Mouse (Mus musculus) neural tube, embryonic 13.5 days (tissue): ENCODE data around the gene Mapkapk2. TPM values are rescaled to one million over a fixed set of nuclear protein-coding genes. Genes with fewer than 3 reads are reported as not detected.

Experiments
- ATAC-seq: fragments of 200-750 bp; cut with Nextera tagmentation; 2 replicates; pipeline ENCODE4 v1.8.0; 2017; ENCODE audit warnings: low read depth, mild to moderate bottlenecking, moderate TSS enrichment, moderate library complexity
- H3K27ac ChIP-seq: fragments of 300-500 bp; sonication (generic); replicated peaks from 2 replicates; pipeline ENCODE4 v1.5.1; 2015; ENCODE audit warnings: moderate library complexity, mild to moderate bottlenecking, inconsistent platforms
- H3K27me3 ChIP-seq: fragments of 300-500 bp; sonication (generic); 2 replicates; pipeline ENCODE4 v1.6.1; 2015; ENCODE audit warnings: mild to moderate bottlenecking, inconsistent platforms
- H3K36me3 ChIP-seq: fragments of 300-500 bp; sonication (generic); 2 replicates; pipeline ENCODE4 v1.6.1; 2015; ENCODE audit warnings: mild to moderate bottlenecking, inconsistent platforms
- H3K4me1 ChIP-seq: fragments of 300-500 bp; sonication (generic); replicated peaks from 2 replicates; pipeline ENCODE4 v1.6.1; 2015; ENCODE audit warnings: inconsistent platforms
- H3K4me2 ChIP-seq: fragments of 300-500 bp; sonication (generic); 2 replicates; pipeline ENCODE4 v1.6.1; 2015; ENCODE audit warnings: inconsistent platforms, mild to moderate bottlenecking, moderate library complexity
- H3K4me3 ChIP-seq: fragments of 300-500 bp; sonication (generic); 2 replicates; pipeline ENCODE4 v1.5.1; 2015; ENCODE audit warnings: mild to moderate bottlenecking, inconsistent platforms
- H3K9ac ChIP-seq: fragments of 300-500 bp; sonication (generic); 2 replicates; pipeline ENCODE4 v1.6.1; 2015; ENCODE audit warnings: moderate library complexity, mild to moderate bottlenecking, inconsistent platforms
- H3K9me3 ChIP-seq: fragments of 300-500 bp; sonication (generic); 2 replicates; pipeline ENCODE4 v1.6.1; 2016; ENCODE audit warnings: inconsistent platforms
- WGBS: fragments of 180-500 bp; shearing (Covaris S2); methylation state at CpG from one replicate; pipeline ENCODE4 v1.1.7; 2015; 5-methylcytosine and 5-hydroxymethylcytosine counted together
- polyA plus RNA-seq: library from polyadenylated mRNA; unstranded; fragments of >200 nt; fragmentation: Nextera tagmentation; extraction: Ambion mirVana; gene quantifications from 2 replicates; pipeline ENCODE4 v1.2.1, GENCODE M21; 2015

Gene Mapkapk2
- polyA plus RNA-seq, 1 experiment from 2014 or later = 22.7 TPM

- H3K9me3 ChIP-seq = no peaks in the 10 kb centered on the region
- H3K36me3 ChIP-seq = no peaks in the 10 kb centered on the region
- H3K27ac ChIP-seq = no peak overlapping the region
- no peak overlapping the region for H3K9ac ChIP-seq
- no peak for ATAC-seq
- 71% methylated on average over 11 of the region's 11 CpGs for WGBS
- peaks cover 94% of the 10 kb centered on the region for H3K4me1 ChIP-seq
- no peak overlapping the region for H3K4me2 ChIP-seq
- H3K27me3 ChIP-seq = no peaks in the 10 kb centered on the region
- H3K4me3 ChIP-seq = no peak overlapping the region
These were observed 9.1 kb downstream of the Mapkapk2 start for GRCm38 (mm10) chr1:131088547-131088946.

GRCm38 (mm10) chr1:131086907-131087306 lies 10.7 kb downstream of the Mapkapk2 start:
- WGBS = 32% methylated on average over 7 of the region's 7 CpGs
- Histone ChIP-seq H3K27me3 (no peaks in the 10 kb centered on the region), H3K4me1 (peaks cover 92% of the 10 kb centered on the region), H3K4me2 (peak overlapping the region; percentile 24; the same call in 1 of the 2 replicates), H3K4me3 (no peak overlapping the region), H3K36me3 (no peaks in the 10 kb centered on the region), H3K9ac (no peak overlapping the region), H3K9me3 (no peaks in the 10 kb centered on the region), H3K27ac (peak overlapping the region; percentile 69)
- no peak for ATAC-seq

GRCm38 (mm10) chr1:131085957-131086739 lies 11.5 kb downstream of the Mapkapk2 start:
- no peaks in the 10 kb centered on the region for H3K27me3 ChIP-seq
- peak; percentile 41; the same call in 1 of the 2 replicates for ATAC-seq
- no peaks in the 10 kb centered on the region for H3K9me3 ChIP-seq
- H3K36me3 ChIP-seq = no peaks in the 10 kb centered on the region
- H3K4me2 ChIP-seq = peak overlapping the region; percentile 24; the same call in 1 of the 2 replicates
- no peak overlapping the region for H3K9ac ChIP-seq
- no peak overlapping the region for H3K4me3 ChIP-seq
- H3K27ac ChIP-seq = peak overlapping the region; percentile 69
- H3K4me1 ChIP-seq = peaks cover 93% of the 10 kb centered on the region
- 13% methylated on average over 4 of the region's 4 CpGs for WGBS

DNA sequence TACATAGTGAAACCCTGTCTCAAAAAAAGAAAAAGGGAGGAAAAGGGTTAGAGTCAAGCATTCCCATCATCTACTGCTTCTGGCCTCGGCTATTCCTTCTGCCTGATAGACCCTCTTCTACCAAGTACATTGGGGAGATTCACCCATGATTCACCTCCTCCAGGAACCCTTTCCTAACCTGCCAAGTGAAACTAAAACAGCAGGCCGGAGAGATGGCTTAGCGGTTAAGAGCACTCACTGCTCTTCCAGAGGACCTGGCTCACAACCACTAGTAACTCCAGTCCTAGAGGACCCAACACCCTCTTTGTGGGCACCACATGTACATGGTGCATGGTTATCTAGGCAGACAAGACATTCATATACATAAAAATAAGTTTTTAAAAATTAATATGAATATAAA lies 12.4 kb downstream of the Mapkapk2 start:
- Histone ChIP-seq H3K4me2 (no peak overlapping the region), H3K4me1 (peaks cover 90% of the 10 kb centered on the region), H3K27ac (0 out of 2 replicates have a peak overlapping the region, but pooled peaks have one; percentile 24), H3K9me3 (no peaks in the 10 kb centered on the region), H3K4me3 (no peak overlapping the region), H3K36me3 (no peaks in the 10 kb centered on the region), H3K27me3 (no peaks in the 10 kb centered on the region), H3K9ac (no peak overlapping the region)
- no peak for ATAC-seq
- WGBS = 70% methylated on average over 3 of the region's 3 CpGs

GRCm38 (mm10) chr1:131084289-131084688 lies 13.3 kb downstream of the Mapkapk2 start:
- no peaks in the 10 kb centered on the region for H3K36me3 ChIP-seq
- 31% methylated on average over 8 of the region's 8 CpGs for WGBS
- no peaks in the 10 kb centered on the region for H3K9me3 ChIP-seq
- no peak overlapping the region for H3K4me2 ChIP-seq
- H3K27me3 ChIP-seq = no peaks in the 10 kb centered on the region
- peaks cover 90% of the 10 kb centered on the region for H3K4me1 ChIP-seq
- no peak for ATAC-seq
- 0 out of 2 replicates have a peak overlapping the region, but pooled peaks have one; percentile 18 for H3K27ac ChIP-seq
- no peak overlapping the region for H3K4me3 ChIP-seq
- no peak overlapping the region for H3K9ac ChIP-seq

DNA sequence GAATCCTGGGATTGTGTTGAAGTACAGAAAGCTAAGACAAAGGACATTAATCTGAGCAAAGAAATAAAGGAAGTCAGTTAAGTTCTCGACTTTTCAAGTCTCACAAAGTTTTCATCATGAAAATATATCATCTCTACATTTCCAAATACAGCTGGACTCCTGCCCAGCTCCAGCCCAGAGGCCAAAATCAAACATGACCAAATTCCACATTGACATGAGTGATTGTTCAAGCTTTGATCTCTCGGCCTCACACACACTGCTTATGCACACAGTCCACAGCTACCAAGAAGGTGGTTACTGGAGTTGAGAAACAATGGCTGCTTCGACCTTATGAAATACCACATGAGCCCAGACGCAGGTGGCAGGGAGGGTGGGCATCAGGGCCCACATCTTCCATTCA lies 14.0 kb downstream of the Mapkapk2 start:
- Histone ChIP-seq H3K4me1 (peaks cover 90% of the 10 kb centered on the region), H3K4me2 (no peak overlapping the region), H3K9me3 (no peaks in the 10 kb centered on the region), H3K27ac (0 out of 2 replicates have a peak overlapping the region, but pooled peaks have one; percentile 38), H3K27me3 (no peaks in the 10 kb centered on the region), H3K4me3 (no peak overlapping the region), H3K9ac (no peak overlapping the region), H3K36me3 (no peaks in the 10 kb centered on the region)
- ATAC-seq = no peak
- 47% methylated on average over 4 of the region's 4 CpGs for WGBS

GRCm38 (mm10) chr1:131083122-131083521 lies 14.5 kb downstream of the Mapkapk2 start:
- Histone ChIP-seq H3K9ac (no peak overlapping the region), H3K4me1 (peaks cover 89% of the 10 kb centered on the region), H3K9me3 (no peaks in the 10 kb centered on the region), H3K36me3 (no peaks in the 10 kb centered on the region), H3K27ac (no peak overlapping the region), H3K4me3 (no peak overlapping the region), H3K4me2 (no peak overlapping the region), H3K27me3 (no peaks in the 10 kb centered on the region)
- 80% methylated on average over 5 of the region's 5 CpGs for WGBS
- ATAC-seq = no peak

- H3K4me2 ChIP-seq = no peak overlapping the region
- H3K36me3 ChIP-seq = 0 out of 2 replicates have a peak, but pooled peaks cover 5% of the 10 kb centered on the region
- peaks cover 73% of the 10 kb centered on the region for H3K4me1 ChIP-seq
- no peaks in the 10 kb centered on the region for H3K27me3 ChIP-seq
- no peak for ATAC-seq
- H3K9me3 ChIP-seq = no peaks in the 10 kb centered on the region
- no peak overlapping the region for H3K9ac ChIP-seq
- no peak overlapping the region for H3K27ac ChIP-seq
- 96% methylated on average over 1 of the region's 1 CpGs for WGBS
- no peak overlapping the region for H3K4me3 ChIP-seq
These were observed 16.9 kb downstream of the Mapkapk2 start for GRCm38 (mm10) chr1:131080686-131081085.

DNA sequence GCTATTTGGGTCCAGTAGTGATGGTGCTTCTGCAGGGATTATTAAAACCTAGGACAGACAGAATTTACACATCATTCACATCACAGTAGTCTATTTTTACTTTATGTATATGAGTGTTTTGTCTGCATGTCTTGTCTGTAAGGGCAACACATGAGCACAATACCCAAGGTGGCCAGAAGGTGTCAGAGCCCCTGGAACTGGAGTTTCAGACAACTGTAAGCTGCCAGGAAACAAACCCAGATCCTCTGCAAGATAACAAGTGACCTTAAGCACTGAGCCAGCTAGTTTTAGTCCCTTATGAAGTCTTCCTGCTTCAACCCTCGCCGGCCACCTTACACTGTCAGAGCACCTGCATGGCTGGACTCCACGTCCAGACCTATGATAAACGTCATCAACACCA lies 17.9 kb downstream of the Mapkapk2 start:
- ATAC-seq = no peak
- Histone ChIP-seq H3K4me3 (no peak overlapping the region), H3K4me2 (no peak overlapping the region), H3K27me3 (no peaks in the 10 kb centered on the region), H3K9ac (no peak overlapping the region), H3K36me3 (0 out of 2 replicates have a peak, but pooled peaks cover 5% of the 10 kb centered on the region), H3K27ac (peak overlapping the region; percentile 64), H3K9me3 (no peaks in the 10 kb centered on the region), H3K4me1 (peaks cover 73% of the 10 kb centered on the region)
- 87% methylated on average over 4 of the region's 4 CpGs for WGBS

GRCm38 (mm10) chr1:131078761-131079330 lies 18.8 kb downstream of the Mapkapk2 start:
- Histone ChIP-seq H3K4me1 (peaks cover 73% of the 10 kb centered on the region), H3K9ac (no peak overlapping the region), H3K36me3 (0 out of 2 replicates have a peak, but pooled peaks cover 5% of the 10 kb centered on the region), H3K9me3 (no peaks in the 10 kb centered on the region), H3K27me3 (no peaks in the 10 kb centered on the region), H3K4me2 (no peak overlapping the region), H3K4me3 (no peak overlapping the region), H3K27ac (peak overlapping the region; percentile 64)
- ATAC-seq = peak; percentile 84
- WGBS = 25% methylated on average over 3 of the region's 3 CpGs

DNA sequence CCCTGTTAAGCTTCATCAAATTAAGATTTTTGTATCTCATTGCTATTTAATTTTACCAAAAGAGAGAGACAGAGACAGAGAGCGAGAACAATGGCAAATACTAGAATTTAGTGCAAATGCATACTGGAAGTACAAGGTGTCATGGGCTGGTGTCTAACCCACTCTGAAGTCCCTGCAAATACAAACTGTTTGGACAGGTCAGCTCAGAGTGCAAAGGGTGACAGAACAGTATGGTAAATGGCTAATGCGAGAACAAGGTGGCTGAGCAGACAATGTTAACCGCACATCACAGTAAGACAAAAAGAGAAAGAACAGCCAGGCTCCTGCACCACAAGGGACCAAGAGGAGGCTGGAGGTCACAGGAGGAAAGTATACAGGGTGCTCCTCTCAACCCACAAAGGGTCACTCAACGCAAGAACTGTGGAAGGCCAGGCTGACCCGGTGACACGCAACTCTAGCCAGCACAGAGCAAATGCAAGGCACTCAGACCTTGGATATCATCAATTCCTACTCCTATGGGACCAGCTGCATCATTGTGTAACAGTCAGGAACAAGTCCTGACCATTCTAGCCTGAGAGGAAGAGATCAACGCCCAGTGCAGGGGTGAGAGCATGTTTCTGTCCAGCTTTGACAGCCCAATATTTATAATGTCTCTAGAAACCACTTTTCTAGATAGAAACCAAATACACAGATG lies 22.4 kb downstream of the Mapkapk2 start:
- Histone ChIP-seq H3K36me3 (0 out of 2 replicates have a peak, but pooled peaks cover 5% of the 10 kb centered on the region), H3K9ac (no peak overlapping the region), H3K4me3 (no peak overlapping the region), H3K27ac (peak overlapping the region; percentile 70; the same call in 1 of the 2 replicates), H3K4me1 (peaks cover 62% of the 10 kb centered on the region), H3K9me3 (no peaks in the 10 kb centered on the region), H3K4me2 (no peak overlapping the region), H3K27me3 (no peaks in the 10 kb centered on the region)
- WGBS = 86% methylated on average over 7 of the region's 7 CpGs
- ATAC-seq = no peak

DNA sequence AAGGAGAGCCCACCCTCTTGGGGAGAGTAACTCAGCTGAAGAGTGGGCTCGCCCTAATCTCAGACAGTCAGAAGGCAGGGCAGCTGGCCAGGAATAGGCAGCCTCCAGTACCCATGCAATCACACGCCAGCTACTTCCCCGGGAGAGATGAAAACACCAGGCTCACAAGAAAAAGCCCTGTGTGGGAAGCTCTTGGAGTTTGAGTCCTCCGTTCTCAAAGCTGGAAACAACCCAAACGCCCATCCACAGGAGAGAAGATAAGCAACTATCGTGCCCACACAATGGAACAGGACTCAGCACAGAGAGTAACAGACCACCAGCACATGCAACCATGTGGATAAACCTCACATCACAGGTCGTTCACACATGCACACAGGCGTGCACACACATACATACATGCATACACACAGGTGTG lies 23.1 kb downstream of the Mapkapk2 start:
- Histone ChIP-seq H3K4me3 (no peak overlapping the region), H3K4me2 (no peak overlapping the region), H3K36me3 (0 out of 2 replicates have a peak, but pooled peaks cover 5% of the 10 kb centered on the region), H3K9ac (no peak overlapping the region; the same call in 1 of the 2 replicates), H3K4me1 (peaks cover 55% of the 10 kb centered on the region), H3K27me3 (no peaks in the 10 kb centered on the region), H3K27ac (peak overlapping the region; percentile 70), H3K9me3 (no peaks in the 10 kb centered on the region)
- 73% methylated on average over 8 of the region's 8 CpGs for WGBS
- ATAC-seq = no peak
